Mouse (Mus musculus): ENCODE measurements around the gene Prl2c2.
"Not testable (repeated sequence)": the region's sequence is repeated elsewhere in the genome, so short reads cannot be mapped to it uniquely, and the experiment has no call there.

Gene Prl2c2

DNA sequence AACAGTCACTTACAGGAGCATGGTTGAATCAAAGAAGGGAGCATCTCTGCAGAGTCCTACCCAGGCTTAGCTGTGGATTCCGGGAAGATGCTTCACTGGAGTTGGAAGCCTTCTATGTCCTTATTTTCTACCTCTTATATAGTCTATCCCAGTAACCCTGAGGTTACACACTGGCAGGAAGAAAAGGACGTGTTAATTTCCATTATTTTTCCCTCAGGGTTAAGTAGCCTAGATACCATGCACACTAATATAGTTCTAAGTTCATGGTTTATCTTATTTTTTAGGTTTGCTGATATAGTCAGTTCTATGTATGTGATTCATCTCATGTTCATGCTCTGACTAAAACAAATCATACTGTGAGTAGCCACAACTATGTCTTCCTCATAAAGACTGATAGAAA, at the start of gene Prl2c2:
Gene Prl2c2 (minus strand): TSS at position 101 of the 400 bp plus-strand sequence.
- DNase-seq (ENCODE audit: low spot score): not testable (repeated sequence)

DNA sequence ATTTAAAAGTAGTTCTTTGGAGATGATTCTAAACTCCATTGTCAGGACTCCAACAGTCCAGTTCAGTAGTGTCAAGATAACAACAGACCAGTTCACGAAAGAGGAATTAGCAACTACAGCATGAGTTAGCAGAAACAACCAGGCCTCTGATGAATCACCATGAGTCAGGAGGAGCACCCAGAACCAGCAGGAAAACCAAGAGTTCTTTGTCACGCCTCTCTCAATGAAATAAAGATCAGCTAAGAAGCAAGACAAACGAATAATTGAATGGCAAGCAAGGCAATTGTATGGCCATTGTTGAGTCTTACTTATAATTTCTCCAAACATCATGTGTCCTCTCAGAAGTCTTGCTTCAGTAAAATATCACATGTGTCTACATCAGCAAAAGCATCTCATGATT, 20.7 kb upstream of the Prl2c2 start:
- not testable (repeated sequence) for DNase-seq (ENCODE audit: low spot score)

DNA sequence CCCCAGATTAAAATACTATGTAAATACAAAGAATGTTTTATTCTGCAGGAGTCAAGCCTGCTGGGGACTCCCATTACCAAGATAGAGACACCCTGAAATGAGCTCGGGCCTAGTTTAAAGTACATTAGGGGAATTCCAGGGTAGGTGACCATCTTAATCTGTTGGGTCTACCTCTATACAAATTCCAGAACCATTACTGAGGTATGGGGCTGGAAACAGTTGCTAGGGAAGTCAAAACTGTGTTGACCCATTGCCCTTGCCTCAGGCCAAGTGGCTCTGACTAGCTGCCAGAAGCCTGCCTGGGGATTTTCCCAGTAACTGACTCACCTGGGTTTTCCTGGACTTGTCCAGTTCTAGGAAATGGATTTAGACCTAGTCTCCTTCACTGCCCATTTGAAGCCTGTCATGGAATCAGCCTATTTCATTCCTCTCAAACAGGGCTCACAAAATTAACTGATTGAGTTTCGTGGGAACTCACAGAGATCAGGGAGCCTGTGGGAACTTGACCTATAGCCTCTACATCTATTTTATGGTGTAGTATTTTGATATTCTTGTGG, 8.9 kb upstream of the Prl2c2 start:
- DNase-seq (ENCODE audit: low spot score): not testable (repeated sequence)

Data from testis, postnatal 10 days (tissue).